Mouse (Mus musculus) adrenal gland, postnatal 14 days (tissue): ENCODE results near the gene Rab20. TPM values are rescaled to one million over a fixed set of nuclear protein-coding genes. Genes with fewer than 3 reads are reported as not detected.

Source experiments
- DNase-seq: peaks from one replicate; pipeline ENCODE4 v3.0.0; 2021; ENCODE audit warnings: mixed read lengths
- total RNA-seq: library from RNA; stranded (reverse); gene quantifications from 2 replicates; pipeline ENCODE4 v1.2.3, GENCODE M21; 2021

The Rab20 gene
- total RNA-seq, 1 experiment from 2014 or later = 6.9 TPM

- DNase-seq = no peak
These were observed 74.7 kb downstream of the Rab20 start for GRCm38 (mm10) chr8:11403813-11404212.

Other genes with a start within 250 kb of the Rab20 start
- gene Col4a2, start 165.9 kb downstream of the Rab20 start, total RNA-seq = 341 and 356 TPM in 2 replicates
- gene Col4a1, start 165.9 kb downstream of the Rab20 start, total RNA-seq = 574 and 650 TPM in 2 replicates
- gene Naxd, start 18.8 kb upstream of the Rab20 start, total RNA-seq = 61.8 and 67.6 TPM in 2 replicates
- gene Cars2, start 72.1 kb upstream of the Rab20 start, total RNA-seq = 33.1 and 37.4 TPM in 2 replicates
- gene Ing1, start 76.9 kb upstream of the Rab20 start, total RNA-seq = 45.4 and 50.2 TPM in 2 replicates
- gene Ankrd10, start 157.0 kb upstream of the Rab20 start, total RNA-seq = 57.2 and 61.8 TPM in 2 replicates
- gene 1700016D06Rik, start 222.4 kb upstream of the Rab20 start, total RNA-seq = not detected in 2 replicates
- gene Arhgef7, start 249.0 kb upstream of the Rab20 start, total RNA-seq = 54.4 and 64.5 TPM in 2 replicates